Mouse (Mus musculus): ENCODE data around the gene Aif1.

GRCm38 (mm10) chr17:35141971-35142370, 33.9 kb downstream of the Aif1 start:
- TF ChIP-seq POLR2A (IDR thresholded peaks at IDR 0.05; ENCODE audit: borderline replicate concordance, insufficient read depth, low read length) (no peak), CTCF (IDR thresholded peaks at IDR 0.05; ENCODE audit: borderline replicate concordance, insufficient read depth, low read depth, low read length) (no peak)

All from cerebellum, adult 2 months (tissue).